Mouse (Mus musculus) midbrain, embryonic 16.5 days (tissue): ENCODE results near the gene Ankrd65. TPM values are rescaled to one million over a fixed set of nuclear protein-coding genes. Genes with fewer than 3 reads are reported as not detected.

Experiments used
- ATAC-seq: fragments of 200-750 bp; cut with Nextera tagmentation; 2 replicates; pipeline ENCODE4 v1.8.0; 2017; ENCODE audit warnings: moderate TSS enrichment
- H3K27ac ChIP-seq: fragments of 300-500 bp; sonication (generic); 2 replicates; pipeline ENCODE4 v1.5.1; 2014; ENCODE audit warnings: mild to moderate bottlenecking, low read length, mixed read lengths
- H3K27me3 ChIP-seq: fragments of 300-500 bp; sonication (generic); 2 replicates; pipeline ENCODE4 v1.6.1; 2014; ENCODE audit warnings: low read depth, low read length, mixed read lengths; ENCODE audit not compliant: control insufficient read depth, insufficient read depth
- H3K36me3 ChIP-seq: fragments of 300-500 bp; sonication (generic); 2 replicates; pipeline ENCODE4 v1.6.1; 2014; ENCODE audit warnings: mild to moderate bottlenecking, low read length, moderate library complexity, mixed read lengths; ENCODE audit not compliant: control insufficient read depth, insufficient read depth
- H3K4me1 ChIP-seq: fragments of 300-500 bp; sonication (generic); 2 replicates; pipeline ENCODE4 v1.6.1; 2014; ENCODE audit warnings: mild to moderate bottlenecking, low read length, mixed read lengths; ENCODE audit not compliant: control insufficient read depth, insufficient read depth
- H3K4me2 ChIP-seq: fragments of 300-500 bp; sonication (generic); 2 replicates; pipeline ENCODE4 v1.6.1; 2014; ENCODE audit warnings: mild to moderate bottlenecking, low read length, mixed read lengths
- H3K4me3 ChIP-seq: fragments of 300-500 bp; sonication (generic); 2 replicates; pipeline ENCODE4 v1.5.1; 2014; ENCODE audit warnings: low read depth, mild to moderate bottlenecking, low read length, moderate library complexity, mixed read lengths
- H3K9ac ChIP-seq: fragments of 300-500 bp; sonication (generic); 2 replicates; pipeline ENCODE4 v1.6.1; 2014; ENCODE audit warnings: low read depth, low read length, mixed read lengths
- H3K9me3 ChIP-seq: fragments of 300-500 bp; sonication (generic); replicated peaks from 2 replicates; pipeline ENCODE4 v1.6.1; 2014; ENCODE audit warnings: mild to moderate bottlenecking, low read length, mixed read lengths; ENCODE audit not compliant: control insufficient read depth, poor library complexity, severe bottlenecking
- WGBS: fragments of 180-500 bp; shearing (Covaris S2); extraction: QIAGEN DNeasy Blood & Tissue Kit; methylation state at CpG from one replicate; pipeline ENCODE4 v1.1.7; 2014; 5-methylcytosine and 5-hydroxymethylcytosine counted together
- polyA plus RNA-seq: library from polyadenylated mRNA; unstranded; fragments of >200 nt; fragmentation: Nextera tagmentation; extraction: Ambion mirVana; gene quantifications from 2 replicates; pipeline ENCODE4 v1.2.1, GENCODE M21; 2015

Gene Ankrd65
- polyA plus RNA-seq, 1 experiment from 2014 or later, result not detected

DNA sequence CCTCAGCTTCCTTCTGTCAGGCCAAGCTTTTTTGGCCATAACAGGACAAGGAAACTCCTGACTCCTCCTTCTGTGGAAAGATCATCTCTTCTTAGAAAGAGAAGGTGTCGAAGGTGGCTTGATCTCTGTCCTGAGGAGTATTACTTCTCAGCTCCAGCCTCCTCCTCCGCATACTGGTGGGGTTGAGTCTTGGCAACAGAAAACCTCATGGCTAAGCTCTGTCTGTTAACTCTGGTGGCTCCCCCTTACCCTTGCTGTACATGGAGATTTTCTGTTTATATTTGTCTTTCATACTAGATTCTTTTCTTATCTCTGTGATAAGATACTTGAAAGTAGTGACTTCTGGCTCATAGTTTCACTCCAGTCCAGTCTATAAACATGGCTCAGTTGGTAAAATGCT is 3.5 kb downstream of the Ankrd65 start:
- Histone ChIP-seq H3K36me3 (no peaks in the 10 kb centered on the region), H3K27me3 (no peaks in the 10 kb centered on the region), H3K9me3 (no peaks in the 10 kb centered on the region), H3K4me1 (no peaks in the 10 kb centered on the region), H3K9ac (no peak overlapping the region), H3K4me2 (no peak overlapping the region), H3K27ac (no peak overlapping the region), H3K4me3 (no peak overlapping the region)
- WGBS, result 88% methylated on average over 2 of the region's 2 CpGs
- ATAC-seq, result no peak

DNA sequence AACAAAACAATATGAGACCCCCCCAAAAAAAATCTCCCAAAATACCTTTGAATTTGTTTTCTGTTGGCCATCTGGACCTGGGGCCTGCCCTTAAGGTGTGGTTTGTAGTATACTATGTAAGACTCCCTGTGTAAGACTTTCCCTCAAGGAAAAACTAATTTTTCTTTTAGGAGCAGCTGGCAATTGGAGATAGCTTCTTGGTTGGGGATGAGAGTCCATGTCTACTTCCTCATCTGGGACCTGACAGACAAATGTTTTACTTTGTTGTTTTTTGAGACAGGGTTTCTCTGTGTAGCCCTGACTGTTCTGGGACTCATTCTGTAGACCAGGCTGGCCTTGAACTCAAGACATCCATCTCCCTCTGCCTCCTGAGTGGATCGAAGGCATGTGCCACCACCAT is 11.8 kb downstream of the Ankrd65 start:
- no peaks in the 10 kb centered on the region for H3K27me3 ChIP-seq
- H3K36me3 ChIP-seq, result no peaks in the 10 kb centered on the region
- no peak overlapping the region for H3K4me2 ChIP-seq
- 93% methylated on average over 1 of the region's 1 CpGs for WGBS
- no peak overlapping the region for H3K4me3 ChIP-seq
- peaks cover 17% of the 10 kb centered on the region for H3K4me1 ChIP-seq
- H3K9me3 ChIP-seq, result no peaks in the 10 kb centered on the region
- H3K27ac ChIP-seq, result no peak overlapping the region
- no peak for ATAC-seq
- H3K9ac ChIP-seq, result no peak overlapping the region

DNA sequence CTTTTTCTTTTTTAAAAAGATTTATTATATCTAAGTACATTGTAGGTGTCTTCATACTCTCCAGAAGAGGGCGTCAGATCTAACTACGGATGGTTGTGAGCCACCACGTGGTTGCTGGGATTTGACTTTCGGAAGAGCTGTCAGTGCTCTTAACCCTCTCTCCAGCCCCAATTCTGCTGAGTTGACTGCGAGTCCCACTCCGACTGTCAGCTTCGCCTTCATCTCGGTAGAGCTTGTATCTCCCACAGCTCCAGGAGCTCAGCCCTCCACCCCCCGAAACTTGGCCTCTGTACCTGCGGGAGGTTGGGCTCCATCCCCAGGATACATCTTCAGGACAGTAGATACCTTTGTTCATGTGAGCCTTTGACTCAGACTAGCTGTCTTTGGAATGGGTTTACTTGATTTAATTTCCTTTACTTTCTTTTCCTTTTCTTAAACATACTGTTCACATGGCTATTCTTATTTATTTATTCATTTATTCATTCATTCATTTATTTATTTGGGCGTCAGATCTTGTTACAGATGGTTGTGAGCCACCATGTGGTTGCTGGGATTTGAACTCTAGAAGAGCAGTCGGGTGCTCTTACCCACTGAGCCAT is 12.6 kb downstream of the Ankrd65 start, which contains the start of gene Mrpl20:
Gene Mrpl20 (plus strand): TSS at position 138 of the 599 bp plus-strand sequence.
- 10% methylated on average over 12 of the region's 12 CpGs for WGBS
- peak; percentile 37 for ATAC-seq
- no peaks in the 10 kb centered on the region for H3K27me3 ChIP-seq

DNA sequence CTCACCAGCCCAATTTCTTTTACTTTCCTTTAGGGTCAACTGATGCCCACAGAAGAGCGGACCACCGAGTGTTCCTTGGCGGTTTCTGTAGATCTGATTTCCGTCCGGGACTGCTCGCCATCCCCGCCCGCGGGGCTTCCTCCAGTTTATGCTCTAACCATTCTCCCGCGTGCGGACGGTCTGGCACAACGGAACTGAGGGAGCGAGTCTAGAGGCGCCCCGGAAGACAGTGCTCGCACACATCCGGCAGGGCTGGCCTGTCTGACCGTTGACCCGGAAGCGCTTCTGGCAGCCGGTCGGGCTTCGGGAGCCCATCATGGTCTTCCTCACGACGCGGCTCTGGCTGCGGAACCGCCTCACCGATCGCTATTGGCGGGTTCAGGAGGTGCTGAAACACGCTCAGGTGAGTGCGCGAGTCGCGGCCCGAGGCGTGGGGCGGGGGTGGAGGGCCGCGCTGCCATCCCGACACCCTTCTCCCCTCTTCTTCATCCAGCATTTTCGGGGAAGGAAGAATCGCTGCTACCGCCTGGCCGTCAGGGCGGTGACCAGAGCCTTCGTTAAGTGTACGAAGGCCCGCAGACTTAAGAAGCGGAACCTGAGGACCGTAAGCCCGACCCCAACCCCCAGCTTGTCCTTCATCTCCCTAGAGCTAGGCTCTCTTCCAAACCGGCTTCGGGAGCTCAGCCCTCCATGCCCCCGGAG is 13.3 kb downstream of the Ankrd65 start:
- H3K4me1 ChIP-seq, result peaks cover 17% of the 10 kb centered on the region
- H3K36me3 ChIP-seq, result peaks cover 7% of the 10 kb centered on the region
- peak; percentile 98 for ATAC-seq
- no peaks in the 10 kb centered on the region for H3K9me3 ChIP-seq
- under 1% methylated on average over 57 of the region's 58 CpGs for WGBS
- H3K27me3 ChIP-seq, result no peaks in the 10 kb centered on the region
- peak overlapping the region; percentile 92 for H3K9ac ChIP-seq
- peak overlapping the region; percentile 73 for H3K4me2 ChIP-seq
- peak overlapping the region; percentile 74 for H3K4me3 ChIP-seq
- H3K27ac ChIP-seq, result peak overlapping the region; percentile 74

More for the DNA sequence above, 12.6 kb downstream of the Ankrd65 start, which contains the start of gene Mrpl20:
- Histone ChIP-seq H3K4me2 (peak within 1 kb of the TSS; percentile 73), H3K9me3 (no peaks in the 10 kb centered on the region), H3K9ac (peak within 1 kb of the TSS; percentile 92), H3K27ac (peak within 1 kb of the TSS; percentile 74), H3K36me3 (peaks cover 3% of the 10 kb centered on the region; the same call in 1 of the 2 replicates), H3K4me3 (peak within 1 kb of the TSS; percentile 74), H3K4me1 (peaks cover 17% of the 10 kb centered on the region)

DNA sequence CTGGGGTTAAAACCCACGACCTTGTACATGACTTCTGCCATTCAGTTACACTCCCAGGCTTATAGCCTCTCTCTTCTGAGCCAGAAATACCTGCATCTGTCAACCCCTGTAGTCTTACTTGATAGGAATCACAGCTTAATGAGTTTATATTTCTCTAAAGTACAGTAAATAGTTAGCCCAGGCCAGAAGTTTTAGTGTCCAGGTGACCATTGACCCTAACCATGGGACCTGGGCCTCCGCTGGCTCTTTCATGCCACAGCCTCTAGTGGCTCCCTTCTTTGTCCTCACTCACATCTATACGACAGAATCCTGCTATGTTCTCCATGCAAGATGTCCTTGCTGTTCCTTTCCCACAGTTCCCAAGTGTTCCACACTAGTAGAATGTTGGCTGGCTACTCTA is 17.6 kb downstream of the Ankrd65 start:
- WGBS, result 90% methylated on average over 3 of the region's 3 CpGs
- Histone ChIP-seq H3K27me3 (no peaks in the 10 kb centered on the region), H3K4me1 (peaks cover 21% of the 10 kb centered on the region), H3K36me3 (peaks cover 22% of the 10 kb centered on the region), H3K27ac (no peak overlapping the region), H3K4me3 (no peak overlapping the region), H3K9me3 (no peaks in the 10 kb centered on the region), H3K9ac (no peak overlapping the region), H3K4me2 (no peak overlapping the region)
- ATAC-seq, result no peak

DNA sequence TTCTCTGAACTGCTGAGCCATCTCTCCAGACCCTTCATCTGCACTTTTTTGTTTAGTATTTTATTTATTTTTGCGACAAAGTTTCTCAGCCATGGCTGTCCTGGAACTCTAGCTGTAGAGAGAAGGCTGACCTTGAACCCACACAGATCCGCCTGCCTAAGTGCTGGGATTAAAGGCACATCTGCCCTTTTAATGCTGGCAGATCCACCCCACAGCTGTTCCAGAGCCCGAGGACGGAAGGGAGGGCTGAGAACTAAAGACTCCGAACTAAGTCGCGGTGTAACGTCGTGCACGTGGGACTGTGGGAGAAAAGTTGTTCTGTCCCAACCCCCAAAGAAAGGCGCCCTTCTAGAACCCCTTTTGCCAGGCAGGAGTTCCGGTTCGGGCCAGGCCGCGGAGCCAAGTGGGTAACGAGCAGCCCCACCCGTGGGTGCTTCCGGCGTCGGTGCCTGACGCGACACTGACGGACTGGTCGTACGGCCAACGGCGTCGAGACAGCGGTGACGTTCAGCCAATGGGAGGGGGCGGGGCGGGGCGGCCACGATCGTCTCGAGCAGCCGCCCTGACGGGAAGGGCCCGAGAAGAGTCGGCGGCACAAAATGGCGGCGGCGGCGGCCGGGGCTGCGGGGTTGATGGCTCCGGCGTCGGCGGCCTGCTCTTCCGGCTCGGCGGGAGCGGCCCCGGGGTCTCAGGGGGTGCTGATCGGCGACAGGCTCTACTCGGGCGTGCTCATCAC is 21.9 kb downstream of the Ankrd65 start, which contains the start of gene Ccnl2:
Gene Ccnl2 (plus strand): TSS at position 561 of the 736 bp plus-strand sequence.
- H3K4me1 ChIP-seq, result peaks cover 21% of the 10 kb centered on the region
- no peaks in the 10 kb centered on the region for H3K9me3 ChIP-seq
- H3K27ac ChIP-seq, result peak within 1 kb of the TSS; percentile 90
- H3K4me2 ChIP-seq, result peak within 1 kb of the TSS; percentile 95
- peak within 1 kb of the TSS; percentile 83 for H3K4me3 ChIP-seq
- under 1% methylated on average over 51 of the region's 60 CpGs for WGBS
- H3K36me3 ChIP-seq, result peaks cover 46% of the 10 kb centered on the region
- ATAC-seq, result peak; percentile 99
- no peaks in the 10 kb centered on the region for H3K27me3 ChIP-seq
- peak within 1 kb of the TSS; percentile 98 for H3K9ac ChIP-seq

DNA sequence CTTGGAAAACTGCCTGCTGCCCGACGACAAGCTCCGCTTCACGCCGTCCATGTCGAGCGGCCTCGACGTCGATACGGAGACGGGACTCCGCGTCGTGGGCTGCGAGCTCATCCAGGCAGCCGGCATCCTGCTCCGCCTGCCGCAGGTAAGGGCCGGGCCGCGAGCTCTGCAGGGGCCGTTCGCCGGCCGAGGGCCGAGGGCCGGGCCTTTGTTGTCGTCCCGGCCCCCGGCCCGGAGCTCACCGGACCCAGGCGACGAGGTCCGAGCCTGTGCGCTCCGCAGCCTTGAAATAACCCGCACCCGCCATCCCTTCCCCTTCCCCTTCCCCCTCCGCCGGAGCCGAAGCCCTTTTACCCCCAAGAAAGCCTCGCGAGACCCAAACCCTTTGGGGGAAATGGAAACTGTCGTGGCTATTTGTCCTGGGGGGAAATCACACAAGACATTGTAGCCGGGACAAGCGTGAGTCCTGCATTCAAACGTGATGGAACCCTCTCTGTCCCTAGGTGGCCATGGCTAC is 22.5 kb downstream of the Ankrd65 start:
- peaks cover 46% of the 10 kb centered on the region for H3K36me3 ChIP-seq
- peak overlapping the region; percentile 95 for H3K4me2 ChIP-seq
- under 1% methylated on average over 49 of the region's 49 CpGs for WGBS
- H3K4me1 ChIP-seq, result peaks cover 21% of the 10 kb centered on the region
- peak overlapping the region; percentile 83 for H3K4me3 ChIP-seq
- no peaks in the 10 kb centered on the region for H3K27me3 ChIP-seq
- peak overlapping the region; percentile 90 for H3K27ac ChIP-seq
- peak overlapping the region; percentile 98 for H3K9ac ChIP-seq
- no peaks in the 10 kb centered on the region for H3K9me3 ChIP-seq
- ATAC-seq, result peak; percentile 63

DNA sequence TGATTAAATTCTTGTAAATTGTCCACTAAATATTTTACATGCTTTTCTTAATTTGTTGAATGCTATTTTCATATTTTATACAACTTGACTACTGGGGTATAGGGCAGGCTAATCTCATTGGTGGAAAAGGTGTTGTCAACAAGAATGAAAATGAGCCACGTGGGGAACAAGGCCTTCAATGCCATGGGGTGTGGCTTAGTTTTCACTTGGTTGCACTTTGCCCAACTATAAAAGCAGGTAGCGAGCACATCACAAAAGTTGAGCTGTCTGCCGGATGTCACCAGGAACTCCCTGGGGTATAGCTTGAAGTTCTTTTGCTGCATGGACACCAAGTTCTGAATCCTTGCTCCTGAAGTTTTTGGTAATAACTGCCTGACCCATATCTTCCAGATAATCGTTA is 27.3 kb downstream of the Ankrd65 start:
- 77% methylated on average over 4 of the region's 4 CpGs for WGBS
- Histone ChIP-seq H3K36me3 (peaks cover 62% of the 10 kb centered on the region), H3K4me2 (no peak overlapping the region), H3K4me3 (no peak overlapping the region), H3K27me3 (no peaks in the 10 kb centered on the region), H3K9ac (no peak overlapping the region), H3K27ac (no peak overlapping the region), H3K4me1 (peaks cover 16% of the 10 kb centered on the region), H3K9me3 (no peaks in the 10 kb centered on the region)
- no peak for ATAC-seq
